Mouse (Mus musculus): ENCODE measurements around the gene Ap1b1. TPM values are rescaled to one million over a fixed set of nuclear protein-coding genes. Genes with fewer than 3 reads are reported as not detected.

The Ap1b1 gene
- 29.3 and 36.5 TPM in 2 replicates for total RNA-seq (2015)
- 39.2 and 41.6 TPM in 2 replicates for total RNA-seq (2017)

DNA sequence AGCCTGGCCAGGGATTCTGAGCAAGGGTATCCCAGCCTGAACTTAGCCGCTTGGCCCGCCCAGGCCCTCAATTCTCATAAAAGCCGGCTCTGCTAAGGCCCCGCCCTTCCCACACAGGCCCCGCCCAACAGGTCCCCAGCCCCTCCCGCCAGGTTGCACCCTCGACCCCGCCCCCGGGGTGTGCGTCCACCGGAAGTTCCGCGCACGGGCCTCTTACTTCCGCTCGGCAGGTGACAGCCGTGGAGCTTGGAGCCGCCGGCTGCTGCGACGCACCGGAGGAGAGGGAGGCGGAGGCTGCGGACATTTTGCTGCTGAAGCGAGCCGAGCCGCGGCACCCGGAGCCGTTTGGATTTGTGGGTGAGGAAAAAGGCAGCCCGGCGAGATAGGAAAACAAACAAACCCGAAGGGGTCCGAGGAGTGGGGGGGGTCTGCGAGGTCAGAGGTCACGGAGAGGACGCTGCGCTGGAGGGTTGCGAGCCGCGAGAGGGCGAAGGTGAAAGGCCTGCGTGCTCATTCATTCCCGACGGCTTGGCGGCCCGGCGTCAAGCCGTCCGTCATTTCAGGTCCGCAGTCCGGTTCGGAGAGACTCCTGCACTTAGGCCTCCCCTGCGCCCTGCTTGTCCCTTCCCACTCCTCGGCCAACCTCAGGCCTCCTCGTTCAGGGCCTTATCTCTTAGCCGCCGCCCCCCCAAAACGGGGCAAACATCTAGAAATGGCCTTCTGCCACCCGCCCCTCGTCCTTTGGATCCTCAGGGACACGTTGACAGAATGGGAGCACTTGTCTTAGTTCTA, at the start of gene Ap1b1:
Gene Ap1b1, plus strand, starts transcription at position 130 of the 792 bp plus-strand sequence.
- peak; percentile 94 for ATAC-seq (replicated peaks; ENCODE audit: poor library complexity)

DNA sequence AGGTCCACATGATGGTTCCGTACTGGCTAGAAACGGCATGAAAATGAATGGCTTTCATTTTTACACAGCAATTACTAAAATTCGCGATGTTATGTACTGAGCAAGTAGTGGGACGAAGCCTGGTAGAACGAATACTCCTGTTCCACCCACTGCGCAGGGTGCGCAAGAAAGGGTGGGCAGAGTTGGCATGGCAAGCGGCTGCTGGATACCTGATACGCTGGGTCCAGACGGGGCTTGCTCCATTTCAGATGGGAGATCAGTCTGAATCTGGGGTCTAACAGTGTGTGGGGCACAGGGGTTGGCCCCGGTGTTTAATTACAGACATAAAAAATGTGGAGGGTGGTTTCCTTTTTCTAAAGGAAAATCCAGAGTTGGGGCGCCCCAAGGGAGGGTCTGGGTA, 40.1 kb upstream of the Ap1b1 start:
- ATAC-seq (replicated peaks; ENCODE audit: poor library complexity): peak; percentile 41; the same call in 1 of the 2 replicates

DNA sequence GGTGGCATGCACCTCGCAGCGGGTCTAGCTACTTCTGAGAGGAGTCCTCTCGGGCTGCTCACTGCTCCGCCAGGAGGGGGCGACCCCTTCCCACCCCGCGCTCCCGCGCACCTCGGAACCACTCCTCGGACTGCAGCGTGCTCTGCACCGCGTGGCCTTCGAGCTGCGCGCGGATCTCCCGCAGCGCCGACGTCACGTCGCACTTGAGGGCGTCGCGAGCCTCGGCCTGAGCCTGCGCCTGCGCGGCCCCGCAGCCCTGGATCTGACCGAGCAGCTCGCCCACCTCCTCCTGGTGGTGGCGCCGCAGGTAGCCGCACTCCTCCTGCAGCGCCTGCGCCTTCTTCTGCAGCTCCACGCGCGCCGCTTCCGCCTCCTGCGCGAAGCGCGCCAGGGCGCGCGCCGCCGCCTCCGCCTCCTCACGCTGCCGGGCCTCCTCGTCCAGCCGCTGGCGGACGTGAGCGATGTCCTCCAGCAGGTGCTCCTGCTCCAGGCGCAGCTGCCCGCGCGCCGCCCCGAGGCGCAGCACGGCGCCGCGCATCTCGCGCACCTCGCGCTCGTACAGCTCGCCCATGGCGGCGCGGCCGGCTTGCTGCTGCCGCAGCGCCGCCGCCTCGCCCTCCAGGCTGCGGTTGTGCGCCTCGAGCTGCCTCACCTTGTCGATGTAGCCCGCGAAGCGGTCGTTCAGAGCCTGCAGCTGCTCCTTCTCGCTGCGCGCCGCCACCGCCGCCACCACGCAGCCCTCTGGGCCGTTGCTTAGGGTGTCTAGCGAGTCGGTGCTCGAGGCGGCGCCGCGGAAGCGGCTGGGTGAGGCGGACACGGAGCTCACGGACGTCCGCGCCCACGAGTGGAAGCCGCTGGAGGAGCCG, 39.4 kb upstream of the Ap1b1 start:
- ATAC-seq (replicated peaks; ENCODE audit: poor library complexity): peak; percentile 83

DNA sequence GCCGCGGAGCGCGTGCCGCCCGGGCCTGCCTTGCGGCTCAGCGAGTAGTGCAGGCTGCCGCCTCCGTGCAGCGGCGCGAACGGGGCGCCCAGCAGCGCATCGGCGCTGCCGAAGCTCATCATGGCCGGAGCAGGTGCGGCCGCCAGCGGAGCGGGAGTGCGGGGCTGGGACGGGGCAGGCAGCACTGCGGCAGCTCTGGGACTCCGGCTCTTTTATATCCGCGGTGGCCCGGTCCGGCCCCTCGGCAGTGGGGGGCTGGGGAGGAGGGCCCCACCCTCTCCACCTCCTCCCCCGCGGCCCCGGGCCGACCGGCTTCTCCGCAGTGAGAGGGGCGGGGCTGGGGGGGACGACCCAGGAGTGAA, 38.8 kb upstream of the Ap1b1 start, which contains the start of gene Nefh:
Gene Nefh, minus strand, starts transcription at position 252 of the 362 bp plus-strand sequence.
- ATAC-seq (replicated peaks; ENCODE audit: poor library complexity): no peak

DNA sequence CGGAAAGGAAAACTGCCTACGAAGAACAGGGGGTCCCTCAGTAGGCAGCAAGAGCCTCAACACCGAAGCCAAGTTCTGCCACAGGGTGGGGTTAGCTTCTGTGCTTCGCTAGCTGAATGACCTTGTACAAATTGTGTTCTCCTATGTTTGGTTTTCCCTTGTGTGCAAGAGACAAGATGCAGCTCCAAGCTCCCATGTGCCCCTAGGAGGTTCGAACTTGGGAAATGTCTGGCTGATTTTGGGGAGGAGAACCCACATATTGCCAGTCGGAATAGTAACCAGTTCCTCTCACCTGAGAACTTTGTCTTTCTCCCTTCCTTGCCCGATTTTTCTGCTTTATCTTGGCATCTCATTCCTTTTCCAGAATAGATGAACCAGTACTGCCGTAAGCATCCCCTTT, 37.8 kb upstream of the Ap1b1 start:
- ATAC-seq (replicated peaks; ENCODE audit: poor library complexity): no peak

DNA sequence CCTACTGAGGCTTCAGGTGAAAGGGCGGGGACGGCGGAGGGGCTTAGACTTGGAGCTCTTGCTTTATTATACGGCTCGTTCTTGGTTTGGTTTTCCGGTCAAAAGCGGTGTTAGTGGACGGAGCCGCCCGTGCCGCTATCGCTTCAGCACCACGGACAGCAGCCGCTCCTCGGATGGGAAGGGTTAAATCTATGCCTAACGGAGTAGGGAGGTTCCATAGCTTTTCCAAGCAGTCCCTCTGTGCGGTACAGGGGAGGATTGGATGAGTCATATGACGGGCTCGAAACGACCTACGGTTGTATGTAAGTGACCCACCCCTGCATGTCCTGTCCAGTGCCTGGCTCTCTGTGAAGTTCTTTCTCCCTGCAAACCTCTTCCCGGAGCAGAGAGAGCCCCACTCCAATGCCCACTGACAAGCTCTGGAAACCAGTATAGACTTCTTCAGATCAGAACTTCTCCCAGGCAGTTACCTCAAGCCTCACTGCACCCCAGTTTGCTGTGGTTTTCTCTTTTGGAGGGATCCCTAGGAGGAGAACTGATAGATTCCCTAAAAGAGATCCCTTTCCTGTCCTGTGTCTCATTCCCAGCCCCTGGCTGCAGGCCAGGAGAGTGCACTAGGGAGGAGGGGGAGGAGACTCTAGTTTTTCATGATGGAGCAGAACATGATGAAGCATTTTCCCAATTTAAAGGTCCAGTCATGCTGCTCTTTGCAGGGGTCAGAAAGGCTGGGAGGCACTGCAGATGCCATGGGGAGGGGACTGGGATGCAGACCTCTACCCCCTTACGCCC, 37.2 kb upstream of the Ap1b1 start:
- no peak for ATAC-seq (replicated peaks; ENCODE audit: poor library complexity)

DNA sequence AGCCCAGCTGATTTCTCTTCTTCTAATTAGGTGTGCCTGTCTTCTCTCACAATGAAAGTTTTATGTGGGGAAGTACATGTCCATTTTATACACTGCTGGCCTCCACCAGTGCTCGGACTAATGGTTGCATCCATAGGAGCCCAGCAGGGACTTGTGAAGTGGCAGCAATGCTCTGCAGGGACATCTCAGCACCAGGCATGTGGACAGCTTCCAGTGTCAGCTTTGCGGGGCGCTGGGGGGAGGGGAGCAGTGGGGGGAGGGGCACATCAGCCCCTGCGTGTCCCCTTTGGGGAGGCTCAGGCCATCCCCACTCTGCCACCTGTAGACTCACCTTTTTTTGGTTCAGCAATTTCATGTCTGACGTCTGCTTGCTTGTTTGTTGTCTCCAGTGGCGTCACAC, 33.2 kb upstream of the Ap1b1 start:
- no peak for ATAC-seq (replicated peaks; ENCODE audit: poor library complexity)

DNA sequence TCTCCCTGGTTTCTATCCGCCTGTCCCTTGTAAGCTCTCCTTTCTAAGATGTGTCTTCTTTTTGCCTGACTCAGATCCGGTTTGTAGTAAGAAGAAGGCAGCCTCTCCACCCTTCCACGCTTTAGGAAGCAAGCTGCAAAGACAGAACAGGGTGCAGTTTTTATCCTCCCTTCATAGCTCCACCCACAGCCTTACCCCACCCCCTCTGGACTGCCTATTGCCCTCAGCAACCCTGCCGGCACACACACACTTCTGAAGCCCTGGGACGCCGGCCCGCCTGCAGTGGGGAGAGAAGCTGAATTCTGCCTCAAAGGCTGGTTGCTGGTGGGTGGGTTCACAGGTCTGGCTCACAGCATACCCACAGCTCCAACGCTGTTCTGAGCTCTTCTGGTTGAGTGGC, 32.7 kb upstream of the Ap1b1 start:
- ATAC-seq (replicated peaks; ENCODE audit: poor library complexity): peak; percentile 72

DNA sequence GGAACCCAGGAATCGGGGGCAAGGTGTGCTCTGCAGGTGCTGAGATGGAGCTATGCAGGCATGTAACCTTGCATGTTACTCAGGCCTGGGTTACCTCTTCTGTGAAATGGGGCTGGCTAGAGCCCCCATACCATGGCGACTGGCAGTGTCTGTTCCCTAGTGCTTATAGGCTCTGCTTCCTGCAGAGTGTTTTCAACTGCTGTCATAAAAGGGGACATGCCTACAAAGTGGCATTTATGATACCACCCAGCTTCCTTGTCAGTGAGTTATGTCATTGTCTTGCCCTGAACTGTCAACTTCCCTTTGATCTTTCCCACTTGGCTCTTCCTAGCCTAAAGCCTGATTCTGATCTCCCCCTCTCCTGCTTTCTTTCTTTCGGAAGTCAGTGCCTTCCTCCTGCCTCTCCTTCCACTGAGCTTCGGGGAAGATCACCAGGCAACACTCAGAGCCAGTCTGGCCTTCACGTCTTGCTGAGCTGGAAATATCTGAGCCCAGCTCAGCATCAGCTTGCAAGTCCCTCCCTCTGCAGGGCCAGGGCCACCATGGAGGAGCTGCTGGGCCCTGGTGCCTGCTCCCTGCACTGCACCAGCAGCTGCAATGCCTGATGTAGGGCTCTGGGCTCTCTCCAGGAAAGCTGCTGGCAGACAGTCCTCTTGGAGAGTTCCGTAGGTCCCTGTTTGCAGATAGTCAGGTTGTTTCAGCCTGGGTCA, 23.4 kb upstream of the Ap1b1 start:
- no peak for ATAC-seq (replicated peaks; ENCODE audit: poor library complexity)

DNA sequence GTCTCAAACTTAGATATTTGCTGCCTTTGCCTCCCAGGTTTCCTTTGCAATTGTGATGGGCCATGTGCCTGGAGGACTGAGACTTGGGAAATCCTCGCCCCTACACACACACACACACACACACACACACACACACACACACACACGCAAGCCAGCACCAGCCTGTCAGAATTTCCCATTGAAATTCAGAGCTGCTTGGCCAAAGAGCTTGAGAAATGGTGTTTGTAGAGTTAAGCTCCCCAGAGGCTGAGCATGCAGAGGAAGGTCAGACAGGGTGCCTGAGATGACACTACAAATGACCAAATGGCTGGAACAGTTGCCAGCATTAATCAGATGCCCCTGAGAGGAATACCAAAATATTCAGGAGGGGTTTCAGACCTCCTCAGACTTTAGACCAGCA, 20.3 kb upstream of the Ap1b1 start:
- no peak for ATAC-seq (replicated peaks; ENCODE audit: poor library complexity)

DNA sequence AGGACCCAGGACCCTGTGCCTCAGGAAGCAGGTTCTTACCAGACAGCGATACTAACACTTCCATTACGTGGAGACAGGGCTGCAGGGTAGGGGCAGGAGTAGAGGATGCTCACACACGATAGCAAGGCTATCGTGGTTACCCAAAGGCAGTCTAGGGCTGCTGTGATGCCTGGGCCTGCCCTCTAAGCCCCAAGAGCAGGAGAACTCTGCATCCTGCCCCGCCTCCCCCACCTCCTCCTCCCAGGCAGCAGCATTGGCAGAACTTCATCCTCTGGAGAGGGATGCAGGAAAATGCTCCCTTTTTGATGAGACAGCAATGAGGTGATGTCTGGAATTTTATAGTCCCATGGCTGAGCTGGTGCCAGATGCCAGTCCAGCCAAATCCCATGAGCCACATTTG, 19.7 kb upstream of the Ap1b1 start:
- peak; percentile 80 for ATAC-seq (replicated peaks; ENCODE audit: poor library complexity)

DNA sequence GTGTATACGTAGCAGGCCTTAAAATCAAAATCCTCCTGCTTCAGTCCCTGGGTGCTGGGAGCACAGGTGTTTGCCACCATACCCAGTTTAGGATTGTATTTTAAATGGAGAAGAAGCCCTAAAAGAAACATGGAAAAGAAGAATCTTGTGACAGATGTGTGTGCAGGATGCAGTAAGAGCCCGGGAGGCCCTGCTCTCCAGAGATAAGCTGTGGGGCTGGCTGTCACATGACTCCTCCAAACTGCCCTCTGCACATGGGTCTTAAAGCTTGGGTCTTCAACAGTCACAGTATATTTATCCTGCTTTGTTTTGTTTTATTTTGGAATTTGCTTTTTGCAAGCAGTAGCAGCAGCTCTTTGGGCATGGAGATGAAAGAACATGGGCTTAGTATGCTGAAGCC, 19.1 kb upstream of the Ap1b1 start:
- ATAC-seq (replicated peaks; ENCODE audit: poor library complexity): peak; percentile 79

DNA sequence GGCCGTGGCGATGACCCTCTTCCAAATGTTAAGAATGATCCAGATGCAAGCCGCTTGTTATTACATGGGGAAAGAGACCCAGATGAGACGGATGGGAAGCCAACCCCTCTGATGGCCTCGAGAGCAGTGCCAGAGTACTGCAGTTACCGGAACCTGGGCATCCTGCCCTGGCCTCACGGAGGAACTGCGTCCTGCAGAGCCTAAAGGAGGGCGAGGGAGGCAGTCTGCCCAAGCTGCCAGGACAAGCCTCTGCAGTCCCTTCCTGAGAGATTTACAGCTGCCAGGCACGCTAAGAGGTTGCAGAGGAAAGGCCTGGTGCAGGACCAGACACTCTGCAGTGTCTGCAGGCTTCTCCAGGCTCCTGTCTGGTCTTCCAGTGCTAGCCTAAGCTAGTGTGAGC, 18.2 kb upstream of the Ap1b1 start:
- ATAC-seq (replicated peaks; ENCODE audit: poor library complexity): no peak

DNA sequence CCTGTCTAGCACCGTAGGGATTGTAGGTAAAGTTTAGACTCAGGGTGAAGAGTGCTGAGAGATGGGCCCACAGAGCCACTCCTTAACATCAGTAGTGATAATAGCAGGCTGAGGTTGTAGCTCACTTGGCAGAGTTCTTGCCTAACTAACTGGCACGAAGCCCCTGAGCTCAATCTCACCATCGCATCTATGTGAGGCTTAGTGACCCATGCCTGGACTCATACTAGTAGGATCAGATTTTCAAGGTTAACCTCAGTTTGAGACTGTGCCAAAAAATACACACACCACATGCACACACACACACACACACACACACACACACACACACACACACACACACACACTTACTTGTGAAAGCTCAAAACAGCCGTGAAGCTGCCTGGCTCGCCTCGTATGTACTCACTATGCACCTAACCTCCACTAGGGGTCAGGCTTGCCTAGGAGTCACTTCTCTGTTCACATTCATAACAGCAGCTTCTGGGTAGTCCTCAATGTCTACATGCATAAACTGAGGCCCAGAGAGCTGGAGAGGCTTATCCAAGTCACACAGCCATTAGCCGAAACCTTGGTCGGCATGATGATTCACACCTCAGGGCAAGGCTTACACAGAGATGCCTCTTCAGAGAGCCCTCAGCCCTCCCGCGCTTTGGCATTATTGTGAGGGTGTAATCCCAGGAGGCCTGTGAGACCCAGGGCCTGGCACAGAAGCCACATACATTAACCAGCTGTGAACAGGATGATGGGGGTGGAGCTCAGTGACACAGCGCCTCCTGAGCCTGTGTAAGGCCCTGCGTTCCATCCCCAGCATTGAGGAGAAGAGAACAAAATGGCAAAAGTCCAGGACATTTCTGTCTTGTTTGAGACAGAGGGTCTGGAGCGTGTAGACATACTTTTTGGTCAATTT, 13.4 kb upstream of the Ap1b1 start:
- peak; percentile 85 for ATAC-seq (replicated peaks; ENCODE audit: poor library complexity)

DNA sequence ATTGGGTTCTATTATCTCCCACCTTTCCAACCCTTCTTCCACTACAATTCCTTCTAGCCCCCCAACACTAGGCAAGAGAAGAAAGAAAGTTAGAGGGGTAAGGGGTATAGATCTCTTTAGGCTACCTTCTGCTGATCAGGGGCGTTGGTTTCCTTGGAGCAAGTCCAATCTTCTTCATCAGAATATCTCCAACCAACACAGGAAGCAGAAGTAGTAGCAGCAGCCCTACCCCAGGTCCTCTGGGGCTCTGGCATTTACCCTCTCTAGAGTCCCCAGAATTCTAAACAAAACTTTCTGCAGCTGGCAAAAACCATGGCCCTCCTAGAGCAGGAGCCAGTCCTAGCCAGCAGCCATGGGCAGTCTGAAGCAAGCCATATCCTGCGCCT, 12.8 kb upstream of the Ap1b1 start:
- ATAC-seq (replicated peaks; ENCODE audit: poor library complexity): peak; percentile 13

DNA sequence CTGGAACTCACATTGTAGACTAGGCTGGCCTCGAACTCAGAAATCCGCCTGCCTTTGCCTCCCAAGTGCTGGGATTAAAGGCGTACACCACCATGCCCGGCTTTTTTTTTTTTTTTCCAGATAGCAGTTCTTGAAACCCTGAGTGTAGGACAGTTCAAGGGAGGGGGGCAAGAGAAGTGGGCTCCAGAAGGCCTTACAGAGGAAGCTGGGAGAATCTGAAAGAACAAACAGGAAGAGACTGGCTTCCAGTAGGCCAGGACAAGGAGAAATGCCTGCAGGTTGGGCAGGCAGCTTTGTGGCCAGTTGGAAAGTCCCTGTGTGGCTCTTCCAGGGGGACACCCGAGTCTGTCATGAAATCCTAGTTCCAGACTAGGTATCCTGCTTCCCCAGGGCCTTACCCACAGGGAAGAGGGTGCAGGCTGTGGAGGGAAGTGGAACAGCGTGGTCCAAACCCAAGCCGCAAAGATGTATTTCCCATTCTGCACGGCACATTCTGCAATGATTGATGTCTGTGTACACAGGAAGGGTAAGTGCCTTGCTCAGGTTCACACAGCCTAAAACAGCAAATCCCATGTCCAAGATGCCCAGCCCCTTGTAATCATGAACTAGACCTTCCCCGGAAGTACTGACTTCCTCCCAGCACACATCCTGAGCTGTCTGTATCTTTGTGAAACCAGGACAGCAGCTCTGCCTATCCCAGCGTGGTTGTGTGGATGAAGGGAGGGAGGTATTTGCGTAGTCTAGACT, 12.1 kb upstream of the Ap1b1 start:
- ATAC-seq (replicated peaks; ENCODE audit: poor library complexity): peak; percentile 18; the same call in 1 of the 2 replicates

DNA sequence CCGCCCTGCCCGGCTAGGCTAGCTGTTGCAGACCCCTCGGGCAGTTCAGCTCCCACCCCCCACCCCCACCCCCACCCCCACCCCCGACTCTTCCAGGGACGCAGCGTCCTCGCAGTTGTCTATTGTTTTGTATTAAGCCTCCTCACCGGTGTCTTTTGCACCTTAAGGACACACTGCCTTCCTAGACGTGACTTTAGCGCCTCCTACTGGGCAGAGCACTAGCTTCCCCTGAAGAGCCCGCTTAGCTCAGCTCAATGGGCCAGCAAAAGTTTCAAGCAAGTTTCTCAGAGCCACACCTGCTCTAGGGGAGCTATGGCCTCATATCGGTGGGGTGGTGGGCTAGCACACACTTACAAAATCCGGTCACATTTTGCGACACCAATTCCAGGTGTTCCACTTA, 11.0 kb upstream of the Ap1b1 start:
- peak; percentile 71 for ATAC-seq (replicated peaks; ENCODE audit: poor library complexity)

DNA sequence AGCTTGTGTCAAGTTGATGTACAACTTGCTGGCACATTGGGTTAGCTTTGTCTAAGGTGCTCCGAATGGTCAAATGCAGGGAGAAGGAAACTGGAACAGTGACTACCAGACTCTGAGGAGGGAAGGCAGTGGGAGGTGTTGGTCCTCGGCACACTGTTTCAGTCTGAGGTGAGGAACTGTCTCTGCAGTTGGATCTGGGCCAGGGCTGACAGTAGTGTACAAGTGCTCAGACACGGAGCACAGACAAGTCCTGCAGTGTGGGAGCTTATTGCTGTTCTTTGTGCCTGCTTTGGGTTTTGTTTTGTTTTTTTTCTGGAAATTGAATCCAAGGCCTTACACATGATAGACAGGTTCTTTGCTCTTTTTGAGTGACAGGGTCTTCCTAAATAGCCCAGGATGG, 3.6 kb upstream of the Ap1b1 start:
- no peak for ATAC-seq (replicated peaks; ENCODE audit: poor library complexity)

DNA sequence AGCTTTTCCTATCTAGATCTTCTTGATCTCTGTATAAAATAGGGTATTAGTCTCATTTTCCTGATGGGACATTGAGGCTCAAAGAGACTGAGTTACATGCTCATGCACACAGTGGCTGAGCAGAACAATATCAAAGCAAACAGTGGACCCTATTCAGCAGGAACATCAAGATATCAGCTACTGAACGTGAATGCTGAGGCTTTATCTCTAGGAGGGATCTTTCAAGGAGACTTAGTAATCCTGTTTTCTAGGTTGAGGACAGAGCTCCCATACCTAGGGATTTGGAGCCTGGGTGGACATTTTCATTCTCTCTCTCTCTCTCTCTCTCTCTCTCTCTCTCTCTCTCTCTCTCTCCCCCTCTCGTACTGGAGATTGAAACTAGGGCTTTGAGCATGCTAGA, 3.1 kb upstream of the Ap1b1 start:
- ATAC-seq (replicated peaks; ENCODE audit: poor library complexity): no peak

Measured in megakaryocyte progenitor cell, adult 5-6 weeks (primary cell).